6 mouse cellular contexts compared by ENCODE assay signal in the genomic region with DNA sequence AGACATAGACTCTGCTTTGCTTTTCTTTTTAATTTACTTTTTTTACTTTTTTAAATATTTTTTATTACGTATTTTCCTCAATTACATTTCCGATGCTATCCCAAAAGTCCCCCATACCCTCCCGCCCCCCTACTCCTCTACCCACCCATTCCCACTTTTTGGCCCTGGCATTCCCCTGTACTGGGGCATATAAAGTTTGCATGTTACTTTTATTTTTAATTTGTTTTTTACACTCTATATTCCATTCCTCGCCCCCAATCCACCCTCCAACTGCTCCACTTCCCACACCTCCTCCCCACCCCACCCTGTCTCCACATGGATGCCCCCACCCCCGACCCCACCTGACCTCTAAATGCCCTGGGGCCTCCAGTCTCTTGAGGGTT.
DNase-seq lines count a peak whose midpoint lies in the region; ATAC-seq lines count a peak whose summit lies in the region.
"Not testable (repeated sequence)": the region's sequence is repeated elsewhere in the genome, so short reads cannot be mapped to it uniquely, and the experiment has no call there.

No protein-coding gene starts in this region.

- 50% methylated on average over 5 of the region's 5 CpGs for WGBS in forebrain, embryonic 11.5 days
- WGBS in forebrain, embryonic 14.5 days: 31% methylated on average over 5 of the region's 5 CpGs
- WGBS in heart, embryonic 12.5 days: 81% methylated on average over 5 of the region's 5 CpGs
- 95% methylated on average over 5 of the region's 5 CpGs for WGBS in heart, embryonic 16.5 days
- WGBS in hindbrain, embryonic 12.5 days: 37% methylated on average over 5 of the region's 5 CpGs
- WGBS in midbrain, embryonic 11.5 days: 61% methylated on average over 5 of the region's 5 CpGs

- peak; percentile 74 for ATAC-seq in forebrain, embryonic 11.5 days (replicated peaks; ENCODE audit: low FRiP score)
- peak; percentile 65 for ATAC-seq in forebrain, embryonic 14.5 days
- not testable (repeated sequence) for ATAC-seq in heart, embryonic 12.5 days (ENCODE audit: insufficient number of reproducible peaks, low FRiP score); heart, embryonic 16.5 days (replicated peaks; ENCODE audit: extremely low read depth, insufficient read depth, low FRiP score)
- 0 out of 2 replicates have a peak, but pooled peaks have one; percentile 40 for ATAC-seq in hindbrain, embryonic 12.5 days (ENCODE audit: low FRiP score)
- ATAC-seq in midbrain, embryonic 11.5 days (ENCODE audit: low FRiP score): peak; percentile 43

- not testable (repeated sequence) for H3K9ac ChIP-seq in forebrain, embryonic 11.5 days (ENCODE audit: low read length); forebrain, embryonic 14.5 days (ENCODE audit: low read length); heart, embryonic 12.5 days; heart, embryonic 16.5 days (ENCODE audit: low read length); hindbrain, embryonic 12.5 days; midbrain, embryonic 11.5 days (ENCODE audit: low read length)

- not testable (repeated sequence) for H3K9me3 ChIP-seq in forebrain, embryonic 11.5 days (ENCODE audit: control insufficient read depth, low read length); forebrain, embryonic 14.5 days (replicated peaks; ENCODE audit: control insufficient read depth, low read length); heart, embryonic 12.5 days (replicated peaks); heart, embryonic 16.5 days (replicated peaks; ENCODE audit: control insufficient read depth, low read length); hindbrain, embryonic 12.5 days (replicated peaks); midbrain, embryonic 11.5 days (ENCODE audit: control insufficient read depth, low read length)

- H3K4me1 ChIP-seq in forebrain, embryonic 11.5 days (replicated peaks; ENCODE audit: control insufficient read depth, insufficient read depth, low read length); forebrain, embryonic 14.5 days (ENCODE audit: control insufficient read depth, insufficient read depth, low read length); heart, embryonic 16.5 days (ENCODE audit: control insufficient read depth, insufficient read depth, low read length); hindbrain, embryonic 12.5 days; midbrain, embryonic 11.5 days (ENCODE audit: control insufficient read depth, insufficient read depth, low read length): not testable (repeated sequence)
- peaks cover 13% of the 10 kb centered on the region for H3K4me1 ChIP-seq in heart, embryonic 12.5 days (replicated peaks)

- DNase-seq in forebrain, embryonic 11.5 days (ENCODE audit: low spot score); forebrain, embryonic 14.5 days (ENCODE audit: low spot score); midbrain, embryonic 11.5 days (ENCODE audit: low spot score, missing footprints): not testable (repeated sequence)

- H3K4me2 ChIP-seq in forebrain, embryonic 11.5 days (ENCODE audit: low read depth, low read length, severe bottlenecking); forebrain, embryonic 14.5 days (ENCODE audit: low read length); heart, embryonic 12.5 days; heart, embryonic 16.5 days (ENCODE audit: low read depth, low read length); hindbrain, embryonic 12.5 days (replicated peaks); midbrain, embryonic 11.5 days: not testable (repeated sequence)

- not testable (repeated sequence) for H3K36me3 ChIP-seq in forebrain, embryonic 11.5 days (ENCODE audit: control insufficient read depth, insufficient read depth, low read length); forebrain, embryonic 14.5 days (ENCODE audit: control insufficient read depth, insufficient read depth, low read length); heart, embryonic 12.5 days; heart, embryonic 16.5 days (ENCODE audit: control insufficient read depth, insufficient read depth); hindbrain, embryonic 12.5 days; midbrain, embryonic 11.5 days (ENCODE audit: control insufficient read depth, insufficient read depth, low read length)

- H3K27me3 ChIP-seq in forebrain, embryonic 11.5 days (ENCODE audit: control insufficient read depth, insufficient read depth, low read length); forebrain, embryonic 14.5 days (replicated peaks; ENCODE audit: control insufficient read depth, insufficient read depth, low read length); heart, embryonic 12.5 days (replicated peaks); heart, embryonic 16.5 days (ENCODE audit: control insufficient read depth, insufficient read depth, low read length); hindbrain, embryonic 12.5 days; midbrain, embryonic 11.5 days (ENCODE audit: control insufficient read depth, insufficient read depth, low read length): not testable (repeated sequence)

- not testable (repeated sequence) for H3K27ac ChIP-seq in forebrain, embryonic 11.5 days (ENCODE audit: low read depth, low read length); forebrain, embryonic 14.5 days (ENCODE audit: low read depth, low read length); hindbrain, embryonic 12.5 days; midbrain, embryonic 11.5 days (ENCODE audit: low read depth, low read length)
- peak overlapping the region; percentile 33; the same call in 1 of the 2 replicates for H3K27ac ChIP-seq in heart, embryonic 12.5 days (ENCODE audit: poor library complexity, severe bottlenecking)
- peak overlapping the region; percentile 84 for H3K27ac ChIP-seq in heart, embryonic 16.5 days (ENCODE audit: low read length)

- not testable (repeated sequence) for H3K4me3 ChIP-seq in forebrain, embryonic 11.5 days (ENCODE audit: low read depth, low read length); forebrain, embryonic 14.5 days (ENCODE audit: low read depth, low read length); heart, embryonic 12.5 days; heart, embryonic 16.5 days (ENCODE audit: low read length); hindbrain, embryonic 12.5 days; midbrain, embryonic 11.5 days (ENCODE audit: low read depth, low read length)
